Mouse (Mus musculus) lung, adult 2 months (tissue): ENCODE measurements around the gene Antxrl.

Source experiments
- CTCF ChIP-seq: fragments of 200-500 bp; IDR thresholded peaks from 2 replicates; pipeline ENCODE4 v1.5.1; 2011; ENCODE audit warnings: mild to moderate bottlenecking, low read length, control low read depth; ENCODE audit not compliant: insufficient read depth
- POLR2A ChIP-seq: fragments of 200-500 bp; IDR thresholded peaks from 2 replicates; pipeline ENCODE4 v1.6.1; 2011; ENCODE audit warnings: low read depth, mild to moderate bottlenecking, control low read depth, low read length, borderline replicate concordance; ENCODE audit errors: extremely low read depth

- TF ChIP-seq POLR2A (no peak), CTCF (no peak)
These were observed 22.8 kb downstream of the Antxrl start for GRCm38 (mm10) chr14:34075346-34075745.
